Mouse (Mus musculus) liver, embryonic 12.5 days (tissue): ENCODE measurements around the gene Pknox2. TPM values are rescaled to one million over a fixed set of nuclear protein-coding genes. Genes with fewer than 3 reads are reported as not detected.

Experiments used
- ATAC-seq: fragments of 200-750 bp; cut with Nextera tagmentation; 2 replicates; pipeline ENCODE4 v1.8.0; 2017; ENCODE audit warnings: moderate number of reproducible peaks, mild to moderate bottlenecking, moderate library complexity
- H3K27ac ChIP-seq: fragments of 300-500 bp; sonication (generic); 2 replicates; pipeline ENCODE4 v1.5.1; 2016; ENCODE audit warnings: mild to moderate bottlenecking
- H3K27me3 ChIP-seq: fragments of 300-500 bp; sonication (generic); replicated peaks from 2 replicates; pipeline ENCODE4 v1.6.1; 2016; ENCODE audit warnings: mild to moderate bottlenecking, moderate library complexity
- H3K36me3 ChIP-seq: fragments of 300-500 bp; sonication (generic); 2 replicates; pipeline ENCODE4 v1.6.1; 2016; ENCODE audit warnings: mild to moderate bottlenecking, moderate library complexity
- H3K4me1 ChIP-seq: fragments of 300-500 bp; sonication (generic); 2 replicates; pipeline ENCODE4 v1.6.1; 2016
- H3K4me2 ChIP-seq: fragments of 300-500 bp; sonication (generic); 2 replicates; pipeline ENCODE4 v1.6.1; 2016; ENCODE audit warnings: mild to moderate bottlenecking, moderate library complexity
- H3K4me3 ChIP-seq: fragments of 300-500 bp; sonication (generic); 2 replicates; pipeline ENCODE4 v1.5.1; 2016; ENCODE audit warnings: mild to moderate bottlenecking, moderate library complexity
- H3K9ac ChIP-seq: fragments of 300-500 bp; sonication (generic); 2 replicates; pipeline ENCODE4 v1.6.1; 2016; ENCODE audit warnings: mild to moderate bottlenecking, moderate library complexity
- H3K9me3 ChIP-seq: fragments of 300-500 bp; sonication (generic); replicated peaks from 2 replicates; pipeline ENCODE4 v1.6.1; 2016; ENCODE audit warnings: mild to moderate bottlenecking, moderate library complexity
- WGBS: fragments of 180-500 bp; shearing (Covaris S2); methylation state at CpG from one replicate; pipeline ENCODE4 v1.1.7; 2016; ENCODE audit not compliant: insufficient replicate concordance; 5-methylcytosine and 5-hydroxymethylcytosine counted together
- polyA plus RNA-seq: library from polyadenylated mRNA; unstranded; fragments of >200 nt; fragmentation: Nextera tagmentation; extraction: Ambion mirVana; gene quantifications from 2 replicates; pipeline ENCODE4 v1.2.1, GENCODE M21; 2016

The Pknox2 gene
- polyA plus RNA-seq, 1 experiment from 2014 or later, result 0.57 TPM

DNA sequence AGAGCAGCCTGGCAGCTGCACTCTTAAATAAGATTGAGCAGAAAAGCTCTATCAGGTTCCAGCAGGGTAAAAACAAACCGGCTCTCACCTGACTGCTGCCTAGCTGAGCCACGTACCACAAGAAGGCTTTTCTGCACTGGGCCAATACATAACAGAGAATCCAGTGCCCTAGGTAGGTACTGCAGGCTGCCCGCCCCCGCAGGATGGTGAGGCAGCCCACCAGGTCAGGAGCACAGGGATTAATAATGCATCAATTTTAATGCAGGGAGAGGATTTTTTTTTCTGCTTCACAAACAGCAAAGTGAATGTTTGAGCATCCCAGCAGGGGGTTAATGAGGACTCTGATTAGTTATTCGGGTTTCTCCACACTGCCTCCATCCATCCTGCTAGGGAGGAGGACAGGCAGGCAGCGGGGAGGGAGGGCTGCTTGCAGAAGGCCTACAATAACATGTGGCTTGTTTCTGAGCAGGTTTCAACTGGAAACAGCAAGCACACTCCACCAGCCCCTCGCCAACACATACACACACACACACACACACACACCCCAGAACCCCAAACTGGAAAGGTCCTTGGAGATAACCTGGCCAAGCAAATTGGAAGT, 145.2 kb downstream of the Pknox2 start:
- Histone ChIP-seq H3K9me3 (no peaks in the 10 kb centered on the region), H3K27me3 (no peaks in the 10 kb centered on the region; the same call in 1 of the 2 replicates), H3K4me2 (no peak overlapping the region), H3K36me3 (no peaks in the 10 kb centered on the region), H3K4me1 (no peaks in the 10 kb centered on the region), H3K9ac (no peak overlapping the region), H3K4me3 (no peak overlapping the region), H3K27ac (no peak overlapping the region)
- 31% methylated on average over 7 of the region's 7 CpGs for WGBS
- ATAC-seq, result no peak

- H3K4me1 ChIP-seq, result no peaks in the 10 kb centered on the region
- no peak overlapping the region for H3K4me2 ChIP-seq
- ATAC-seq, result no peak
- H3K9ac ChIP-seq, result no peak overlapping the region
- WGBS, result 78% methylated on average over 3 of the region's 3 CpGs
- H3K27me3 ChIP-seq, result no peaks in the 10 kb centered on the region
- no peaks in the 10 kb centered on the region for H3K9me3 ChIP-seq
- no peaks in the 10 kb centered on the region for H3K36me3 ChIP-seq
- H3K4me3 ChIP-seq, result no peak overlapping the region
- no peak overlapping the region for H3K27ac ChIP-seq
Measured at GRCm38 (mm10) chr9:36999393-36999792, 147.8 kb downstream of the Pknox2 start.

DNA sequence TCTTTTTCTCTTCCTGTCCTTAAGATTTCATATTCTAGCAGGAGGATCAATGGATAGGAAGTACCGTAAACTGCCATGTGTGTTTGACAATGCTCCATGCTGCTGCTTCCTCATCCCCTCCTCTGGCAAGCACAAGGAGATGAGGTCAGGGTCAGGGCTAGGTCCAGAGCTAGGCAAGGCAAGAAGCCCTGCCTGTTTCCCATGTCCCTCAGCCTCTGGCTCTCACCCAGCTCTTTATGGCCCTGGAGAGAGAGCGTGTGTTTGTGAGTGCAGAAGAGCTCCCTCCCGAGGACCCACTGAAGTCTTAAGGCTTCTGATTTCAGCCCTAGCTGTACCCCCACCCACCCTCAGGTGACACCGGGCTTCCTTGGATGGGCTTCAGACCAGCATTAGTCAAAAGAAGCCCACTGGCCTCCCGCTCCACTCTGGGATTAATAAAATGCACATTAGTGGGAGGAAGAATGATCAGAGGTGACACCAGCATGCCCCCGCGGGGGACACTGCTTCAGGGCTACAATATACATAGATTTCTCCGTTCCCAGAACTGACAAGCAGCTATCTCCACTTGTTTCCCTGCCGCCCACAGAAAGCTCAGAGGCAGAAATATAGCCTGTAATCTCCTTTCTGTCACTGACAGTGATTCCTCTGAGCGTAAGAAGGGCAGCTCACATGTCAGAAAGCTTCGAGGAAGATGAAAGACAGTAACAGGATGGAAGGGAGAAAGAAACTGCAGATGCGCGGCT, 156.4 kb downstream of the Pknox2 start:
- WGBS, result 59% methylated on average over 13 of the region's 13 CpGs

GRCm38 (mm10) chr9:36989991-36990390, 157.2 kb downstream of the Pknox2 start:
- Histone ChIP-seq H3K27ac (no peak overlapping the region), H3K36me3 (no peaks in the 10 kb centered on the region), H3K9me3 (no peaks in the 10 kb centered on the region), H3K4me1 (no peaks in the 10 kb centered on the region), H3K4me2 (no peak overlapping the region), H3K9ac (no peak overlapping the region), H3K4me3 (no peak overlapping the region), H3K27me3 (no peaks in the 10 kb centered on the region)
- 58% methylated on average over 3 of the region's 3 CpGs for WGBS
- ATAC-seq, result no peak

More for the DNA sequence above, 156.4 kb downstream of the Pknox2 start:
- H3K9ac ChIP-seq, result no peak overlapping the region
- no peak overlapping the region for H3K27ac ChIP-seq
- H3K27me3 ChIP-seq, result no peaks in the 10 kb centered on the region
- no peak for ATAC-seq
- no peaks in the 10 kb centered on the region for H3K9me3 ChIP-seq
- no peaks in the 10 kb centered on the region for H3K4me1 ChIP-seq
- H3K36me3 ChIP-seq, result no peaks in the 10 kb centered on the region
- H3K4me2 ChIP-seq, result no peak overlapping the region
- H3K4me3 ChIP-seq, result no peak overlapping the region

- H3K4me2 ChIP-seq, result no peak overlapping the region
- H3K4me1 ChIP-seq, result no peaks in the 10 kb centered on the region
- H3K9me3 ChIP-seq, result no peaks in the 10 kb centered on the region
- ATAC-seq, result no peak
- WGBS, result 72% methylated on average over 9 of the region's 9 CpGs
- no peak overlapping the region for H3K9ac ChIP-seq
- no peaks in the 10 kb centered on the region for H3K36me3 ChIP-seq
- H3K27me3 ChIP-seq, result no peaks in the 10 kb centered on the region
- no peak overlapping the region for H3K4me3 ChIP-seq
- no peak overlapping the region for H3K27ac ChIP-seq
Measured at GRCm38 (mm10) chr9:36985233-36985632, 162.0 kb downstream of the Pknox2 start.

- H3K4me1 ChIP-seq, result no peaks in the 10 kb centered on the region
- 35% methylated on average over 11 of the region's 11 CpGs for WGBS
- no peaks in the 10 kb centered on the region for H3K27me3 ChIP-seq
- no peaks in the 10 kb centered on the region for H3K36me3 ChIP-seq
- H3K9me3 ChIP-seq, result no peaks in the 10 kb centered on the region
- no peak overlapping the region for H3K4me2 ChIP-seq
- no peak overlapping the region for H3K27ac ChIP-seq
- H3K9ac ChIP-seq, result no peak overlapping the region
- no peak overlapping the region for H3K4me3 ChIP-seq
- no peak for ATAC-seq
Measured at GRCm38 (mm10) chr9:36976596-36977362, 170.4 kb downstream of the Pknox2 start.

- H3K4me2 ChIP-seq, result no peak overlapping the region
- H3K27me3 ChIP-seq, result no peaks in the 10 kb centered on the region
- H3K4me1 ChIP-seq, result no peaks in the 10 kb centered on the region
- H3K9ac ChIP-seq, result no peak overlapping the region
- no peak overlapping the region for H3K27ac ChIP-seq
- WGBS, result 53% methylated on average over 11 of the region's 11 CpGs
- ATAC-seq, result no peak
- H3K36me3 ChIP-seq, result no peaks in the 10 kb centered on the region
- H3K4me3 ChIP-seq, result no peak overlapping the region
- H3K9me3 ChIP-seq, result no peaks in the 10 kb centered on the region
Measured at GRCm38 (mm10) chr9:36973486-36974227, 173.6 kb downstream of the Pknox2 start.

DNA sequence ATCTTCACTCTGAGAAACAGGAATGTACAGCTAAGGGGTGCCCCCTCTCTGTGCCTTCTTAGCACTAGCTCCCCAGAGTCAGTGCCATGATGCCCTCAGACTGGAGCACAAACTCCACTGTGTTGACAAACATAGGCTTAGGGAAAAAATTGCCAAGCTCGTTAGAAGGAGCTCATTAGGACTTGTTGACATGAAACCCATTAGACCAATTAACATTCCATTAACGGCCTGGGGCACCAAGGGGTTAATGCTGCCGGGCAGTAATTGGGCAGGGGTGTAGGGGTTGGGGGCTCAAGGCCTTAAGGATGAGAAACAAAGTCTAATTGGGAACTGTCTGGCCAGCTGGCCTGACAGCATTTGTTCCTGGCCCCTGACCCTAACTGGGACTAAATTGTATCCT, 175.1 kb downstream of the Pknox2 start:
- Histone ChIP-seq H3K4me1 (no peaks in the 10 kb centered on the region), H3K27me3 (0 out of 2 replicates have a peak, but pooled peaks cover 5% of the 10 kb centered on the region), H3K27ac (no peak overlapping the region), H3K9me3 (no peaks in the 10 kb centered on the region), H3K36me3 (no peaks in the 10 kb centered on the region), H3K9ac (no peak overlapping the region), H3K4me2 (no peak overlapping the region), H3K4me3 (no peak overlapping the region)
- 47% methylated on average over 3 of the region's 3 CpGs for WGBS
- ATAC-seq, result no peak

- H3K4me2 ChIP-seq, result no peak overlapping the region
- H3K36me3 ChIP-seq, result no peaks in the 10 kb centered on the region
- no peak overlapping the region for H3K27ac ChIP-seq
- H3K4me1 ChIP-seq, result no peaks in the 10 kb centered on the region
- H3K9ac ChIP-seq, result no peak overlapping the region
- H3K9me3 ChIP-seq, result no peaks in the 10 kb centered on the region
- 28% methylated on average over 3 of the region's 3 CpGs for WGBS
- 0 out of 2 replicates have a peak, but pooled peaks cover 5% of the 10 kb centered on the region for H3K27me3 ChIP-seq
- no peak for ATAC-seq
- H3K4me3 ChIP-seq, result no peak overlapping the region
Measured at GRCm38 (mm10) chr9:36971066-36971465, 176.1 kb downstream of the Pknox2 start.

DNA sequence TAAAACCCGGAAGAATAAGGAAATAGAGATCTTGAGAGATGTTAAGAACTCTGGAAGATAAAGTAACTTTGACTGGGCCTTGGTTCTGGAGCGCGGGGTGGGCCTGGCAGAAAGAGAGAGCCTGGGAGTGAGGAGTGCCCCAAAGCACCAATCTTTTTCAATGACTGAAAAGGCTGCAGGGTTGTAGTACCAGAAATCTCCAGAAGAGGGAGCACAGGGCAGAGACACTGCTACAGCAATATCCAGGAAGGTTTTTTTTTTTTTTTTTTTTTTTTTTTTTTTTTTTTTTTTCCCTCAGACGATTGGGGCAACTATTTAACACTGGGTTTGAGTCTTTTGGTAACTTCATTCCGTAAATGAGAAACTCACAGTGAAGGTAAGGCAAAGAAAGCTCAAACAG, 176.6 kb downstream of the Pknox2 start:
- no peak overlapping the region for H3K27ac ChIP-seq
- ATAC-seq, result no peak
- H3K4me3 ChIP-seq, result no peak overlapping the region
- no peak overlapping the region for H3K9ac ChIP-seq
- H3K4me1 ChIP-seq, result no peaks in the 10 kb centered on the region
- no peaks in the 10 kb centered on the region for H3K9me3 ChIP-seq
- H3K27me3 ChIP-seq, result 0 out of 2 replicates have a peak, but pooled peaks cover 5% of the 10 kb centered on the region
- 4% methylated on average over 5 of the region's 5 CpGs for WGBS
- no peak overlapping the region for H3K4me2 ChIP-seq
- H3K36me3 ChIP-seq, result no peaks in the 10 kb centered on the region

DNA sequence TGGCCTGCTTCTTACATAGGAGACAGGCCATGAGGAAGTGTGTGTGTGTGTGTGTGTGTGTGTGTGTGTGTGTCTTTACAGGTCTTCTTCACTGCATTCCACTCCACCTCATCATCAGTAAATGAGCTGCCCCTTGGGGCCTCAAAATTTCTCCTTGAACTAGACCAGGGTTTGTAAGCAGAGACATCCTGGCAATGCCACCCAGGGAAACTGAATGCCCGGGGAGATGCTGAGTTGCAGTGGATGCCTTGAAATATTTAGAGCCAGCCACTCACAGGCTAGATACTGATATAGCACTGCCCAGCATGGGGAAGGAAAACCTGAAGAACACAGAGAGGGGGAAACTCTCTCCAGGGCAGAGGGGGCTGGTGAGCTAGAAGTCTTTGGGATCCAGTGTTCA, 178.1 kb downstream of the Pknox2 start:
- WGBS, result 65% methylated on average over 1 of the region's 1 CpGs
- no peak for ATAC-seq

More for the DNA sequence above, 178.1 kb downstream of the Pknox2 start:
- H3K36me3 ChIP-seq, result no peaks in the 10 kb centered on the region
- no peaks in the 10 kb centered on the region for H3K9me3 ChIP-seq
- H3K4me1 ChIP-seq, result no peaks in the 10 kb centered on the region
- no peak overlapping the region for H3K4me3 ChIP-seq
- no peak overlapping the region for H3K4me2 ChIP-seq
- no peak overlapping the region for H3K9ac ChIP-seq
- no peak overlapping the region for H3K27ac ChIP-seq
- H3K27me3 ChIP-seq, result 0 out of 2 replicates have a peak, but pooled peaks cover 5% of the 10 kb centered on the region
